Mouse (Mus musculus) natural killer cell, adult 2 months (primary cell): Measurements from ENCODE around the gene Xaf1.
"Not testable (repeated sequence)": the region's sequence is repeated elsewhere in the genome, so short reads cannot be mapped to it uniquely, and the experiment has no call there.

Experiments
- DNase-seq, 2 experiments: peaks; one replicate each; pipeline ENCODE4 v3.0.0; 2022; ENCODE audit warnings: low spot score in 2 of 2

Xaf1 gene

DNA sequence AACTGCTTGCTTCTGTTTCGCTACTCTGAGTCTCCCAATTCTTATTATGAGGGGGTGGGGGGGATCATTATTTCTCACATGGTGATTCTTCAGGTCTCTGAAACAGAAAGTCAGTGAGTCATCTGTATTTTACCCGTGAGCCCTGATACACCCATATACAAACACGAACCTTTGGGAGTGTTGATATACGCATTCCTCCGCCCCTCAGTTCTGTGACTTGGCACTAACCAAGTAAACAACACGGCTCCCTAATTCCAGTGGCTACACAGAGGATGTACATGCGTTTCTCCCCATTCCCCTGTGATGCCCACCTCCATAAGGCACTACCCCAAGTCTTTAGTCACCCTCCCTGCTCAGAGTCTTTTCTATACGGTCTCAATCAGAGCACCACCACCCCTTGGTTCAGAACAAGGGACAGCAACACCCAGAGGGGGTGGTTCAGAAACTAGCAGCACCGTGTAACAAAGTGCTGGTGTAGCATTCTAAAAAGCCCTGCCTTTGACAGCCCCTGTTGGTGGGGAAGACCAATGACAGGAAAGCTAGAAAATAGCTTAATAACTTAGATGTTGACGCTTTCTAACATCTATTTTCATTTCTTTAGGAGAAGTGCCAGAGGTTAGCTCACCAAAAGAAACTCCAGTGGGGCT, 10.0 kb downstream of the Xaf1 start:
- no peak for DNase-seq

DNA sequence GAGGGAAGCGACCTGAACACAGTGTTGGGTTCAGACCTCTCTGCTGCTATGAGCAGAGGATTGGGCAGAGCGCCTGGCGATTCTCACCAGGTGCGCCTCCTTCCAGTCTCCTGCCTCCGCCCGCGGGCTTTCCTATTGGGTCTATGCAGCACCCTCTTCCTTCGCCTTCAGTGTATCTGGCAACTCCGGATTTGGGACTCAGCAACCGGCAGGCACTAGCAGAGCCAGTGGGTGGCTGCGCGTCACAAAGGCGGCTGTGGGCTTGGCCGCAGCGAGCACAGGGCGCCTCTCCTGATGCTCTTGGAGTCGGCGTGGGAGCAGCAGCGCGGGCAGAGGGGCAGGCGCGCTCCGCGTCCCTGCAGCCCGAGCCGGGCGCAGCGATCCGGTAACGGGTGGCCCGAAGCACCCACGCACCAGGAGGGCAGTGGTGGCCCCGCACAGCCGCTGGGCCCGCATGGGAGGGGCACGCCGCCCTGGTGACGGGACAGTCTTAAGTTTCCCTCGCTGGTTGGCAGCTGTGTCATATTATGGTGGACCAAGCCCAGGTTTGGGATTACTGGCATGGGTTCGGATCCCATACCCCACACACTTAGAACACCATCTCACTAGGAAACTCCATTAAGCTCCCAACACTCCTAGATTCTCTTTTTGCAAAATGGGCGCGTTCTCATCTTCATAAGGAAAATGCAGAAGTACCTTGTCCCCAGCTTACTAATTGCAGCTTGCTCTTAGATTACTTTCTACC, 12.9 kb downstream of the Xaf1 start, which contains the start of gene Fbxo39:
Gene Fbxo39, plus strand, starts transcription at position 294 of the 745 bp plus-strand sequence.
- DNase-seq: no peak

DNA sequence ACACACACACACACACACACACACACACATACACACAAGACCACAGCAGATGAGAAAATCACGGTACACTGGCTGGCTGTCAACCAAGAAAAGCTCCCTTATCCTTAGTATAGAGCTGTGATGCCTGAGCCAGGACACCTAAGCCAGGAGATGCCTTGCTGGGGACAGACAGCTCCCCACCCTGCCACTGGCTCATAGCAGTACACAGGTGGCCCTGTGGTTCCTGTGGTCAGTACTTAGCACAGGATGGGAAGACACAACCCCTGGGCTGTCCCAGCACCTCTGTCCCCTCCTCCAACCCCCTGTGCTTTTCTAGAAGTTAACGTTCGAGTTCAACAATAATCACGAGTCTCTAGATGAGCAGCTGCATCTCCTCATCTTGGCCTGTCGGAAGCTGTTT, 16.6 kb downstream of the Xaf1 start:
- no peak for DNase-seq

- DNase-seq: no peak
These were observed 23.0 kb downstream of the Xaf1 start for GRCm38 (mm10) chr11:72324431-72324830.

DNA sequence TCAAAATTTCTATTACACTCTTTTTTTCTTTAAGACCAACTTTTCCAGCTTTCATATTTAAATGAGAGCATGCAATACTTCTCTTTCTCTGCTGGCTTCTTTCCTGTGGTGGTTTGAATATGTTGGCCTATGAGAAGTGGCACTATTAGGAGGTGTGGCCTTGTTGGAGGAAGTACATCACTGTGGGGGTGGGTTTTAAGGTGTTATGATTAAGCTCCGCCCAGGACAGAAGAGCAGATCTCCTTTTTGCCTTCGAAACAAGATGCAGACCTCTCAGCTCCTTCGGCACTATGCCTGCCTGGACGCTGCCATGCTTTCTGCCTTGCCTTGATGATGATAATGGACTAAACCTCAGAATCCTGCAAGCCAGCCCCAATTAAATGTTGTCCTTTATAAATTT, 24.3 kb downstream of the Xaf1 start:
- no peak for DNase-seq

DNA sequence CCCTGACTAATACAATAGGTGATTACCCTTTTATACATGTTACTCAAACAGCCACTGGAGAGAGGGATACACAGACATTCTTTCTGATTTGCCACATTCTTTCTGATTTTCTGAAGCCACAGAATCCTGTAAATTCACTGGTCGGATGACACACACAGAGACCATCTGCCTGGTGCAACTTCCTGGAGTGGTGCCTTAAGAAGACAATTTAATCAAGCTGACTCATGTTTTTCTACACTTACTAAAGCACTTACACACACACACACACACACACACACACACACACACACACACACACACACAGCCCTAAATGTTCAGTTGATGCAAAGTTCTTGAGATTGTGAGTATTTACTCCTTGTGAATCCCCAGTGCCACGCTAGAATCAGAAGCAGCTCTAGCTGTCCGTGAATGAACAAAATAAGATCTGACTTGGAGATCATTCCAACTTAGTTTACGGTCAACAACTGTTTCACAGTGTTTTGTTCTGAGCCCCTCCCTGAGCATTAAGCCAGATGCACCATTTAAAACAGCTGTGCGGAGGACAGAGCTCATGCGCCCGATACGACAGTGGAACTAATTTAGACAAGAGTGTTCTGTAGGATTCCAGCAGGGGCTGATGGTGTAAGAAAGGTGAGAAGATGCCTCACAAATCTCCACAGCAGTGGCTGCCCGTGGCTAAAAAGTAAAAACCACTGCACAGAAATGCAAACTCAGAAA, 31.7 kb downstream of the Xaf1 start:
- DNase-seq: no peak

GRCm38 (mm10) chr11:72334653-72335052, 33.2 kb downstream of the Xaf1 start:
- DNase-seq: no peak

GRCm38 (mm10) chr11:72336726-72337125, 35.3 kb downstream of the Xaf1 start:
- no peak for DNase-seq

GRCm38 (mm10) chr11:72338437-72338871, 37.0 kb downstream of the Xaf1 start:
- DNase-seq: no peak

GRCm38 (mm10) chr11:72339716-72340115, 38.3 kb downstream of the Xaf1 start:
- no peak for DNase-seq

GRCm38 (mm10) chr11:72342549-72343237, 41.3 kb downstream of the Xaf1 start:
- peak in 1 of 2 experiments; percentile 26 for DNase-seq

GRCm38 (mm10) chr11:72343238-72343625, 41.8 kb downstream of the Xaf1 start:
- not testable (repeated sequence) for DNase-seq

DNA sequence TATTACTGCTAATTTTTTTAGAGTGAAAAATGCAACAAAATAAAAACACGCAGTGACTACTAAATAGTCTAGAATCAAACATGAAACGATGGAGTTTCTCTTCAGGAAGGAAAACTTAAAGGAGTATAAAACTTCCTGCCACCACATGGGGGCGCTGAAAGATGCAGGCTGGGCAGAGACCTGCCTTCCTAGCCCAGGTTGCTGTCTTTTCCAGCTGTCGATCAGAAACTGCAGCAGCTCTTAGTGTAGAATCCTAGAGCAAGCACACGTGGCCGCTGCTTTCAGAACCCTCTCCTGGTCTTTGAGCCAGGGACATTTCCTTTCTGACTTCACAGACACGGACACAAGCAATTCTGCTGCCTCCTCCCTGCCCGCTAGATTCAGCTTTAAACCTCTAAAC, 42.5 kb downstream of the Xaf1 start:
- DNase-seq: peak in 1 of 2 experiments; percentile 18

DNA sequence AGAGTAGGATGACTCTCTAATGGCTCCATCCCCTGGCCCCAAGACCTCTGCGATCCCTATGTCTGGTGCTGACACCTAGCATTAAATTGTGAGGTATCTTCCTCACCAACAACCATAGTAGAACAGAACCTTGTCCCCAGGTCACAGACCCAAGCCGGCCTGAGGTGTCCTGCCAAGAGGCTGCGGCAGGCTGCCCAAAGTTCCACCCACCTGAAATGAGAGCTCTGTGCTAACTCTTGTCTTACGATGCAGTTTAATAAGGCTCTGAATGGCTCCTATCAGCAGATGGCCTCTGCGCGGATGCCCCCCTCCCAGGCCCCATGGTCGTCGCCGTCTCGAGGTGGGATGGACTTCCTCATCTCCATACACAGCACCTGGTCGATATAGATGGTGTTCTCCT, 43.1 kb downstream of the Xaf1 start:
- no peak for DNase-seq

DNA sequence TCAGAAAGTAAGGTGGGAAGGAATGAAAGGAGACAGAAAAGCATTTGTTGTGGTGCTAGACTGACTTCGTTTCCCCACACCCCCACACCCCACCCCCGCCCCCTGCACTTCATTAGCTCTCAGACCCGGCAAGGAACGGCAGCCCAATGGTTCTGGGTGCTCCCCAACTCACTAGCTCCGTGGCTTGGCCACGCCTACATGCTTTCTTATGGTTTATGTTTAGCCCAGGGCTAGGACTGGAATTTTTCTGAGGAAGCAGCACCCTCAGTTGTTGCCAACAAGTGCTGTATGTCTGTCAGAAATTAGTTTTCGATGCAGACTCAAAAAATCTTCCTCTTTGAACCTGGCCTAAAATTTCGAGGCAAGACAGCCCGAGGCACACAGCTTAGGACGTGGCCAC, 47.1 kb downstream of the Xaf1 start:
- no peak for DNase-seq

DNA sequence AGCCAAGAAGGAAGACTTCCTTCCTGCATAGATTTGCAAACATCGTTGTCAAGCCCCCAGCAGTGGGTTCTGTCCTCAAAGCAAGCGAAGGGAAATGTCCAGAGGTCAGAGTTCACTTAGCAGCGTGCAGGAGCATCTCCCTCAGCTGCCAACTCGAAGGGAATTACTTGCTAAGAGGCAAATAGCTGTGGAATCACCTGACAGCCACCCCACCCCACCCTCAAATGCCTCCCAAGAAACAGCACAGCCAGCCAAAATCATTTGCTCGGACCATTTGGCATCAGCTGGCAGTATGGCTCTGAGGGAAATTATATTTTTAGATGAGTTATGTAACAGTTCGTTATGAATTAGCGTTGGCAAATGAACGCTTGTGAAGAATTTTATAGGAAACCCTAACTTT, 47.6 kb downstream of the Xaf1 start:
- DNase-seq: no peak

GRCm38 (mm10) chr11:72349652-72350051, 48.2 kb downstream of the Xaf1 start:
- DNase-seq: no peak

DNA sequence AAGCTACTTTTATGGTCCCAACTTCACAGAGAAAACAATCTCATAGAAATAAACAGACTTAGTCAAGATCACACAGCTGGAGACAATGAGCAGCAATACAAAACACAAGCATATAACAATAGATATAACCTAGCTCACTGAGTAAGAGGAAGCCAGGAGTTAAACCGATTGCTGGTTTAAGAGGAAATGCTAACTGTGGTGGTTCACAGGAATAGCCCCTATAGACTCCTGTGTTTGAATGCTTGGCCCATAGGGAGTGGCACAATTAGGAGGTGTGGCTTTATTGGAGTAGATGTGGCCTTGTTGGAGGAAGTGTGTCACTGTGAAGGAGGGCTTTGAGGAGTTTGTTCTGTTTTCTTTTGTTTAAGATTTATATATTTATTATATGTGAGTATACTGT, 50.8 kb downstream of the Xaf1 start:
- DNase-seq: no peak

DNA sequence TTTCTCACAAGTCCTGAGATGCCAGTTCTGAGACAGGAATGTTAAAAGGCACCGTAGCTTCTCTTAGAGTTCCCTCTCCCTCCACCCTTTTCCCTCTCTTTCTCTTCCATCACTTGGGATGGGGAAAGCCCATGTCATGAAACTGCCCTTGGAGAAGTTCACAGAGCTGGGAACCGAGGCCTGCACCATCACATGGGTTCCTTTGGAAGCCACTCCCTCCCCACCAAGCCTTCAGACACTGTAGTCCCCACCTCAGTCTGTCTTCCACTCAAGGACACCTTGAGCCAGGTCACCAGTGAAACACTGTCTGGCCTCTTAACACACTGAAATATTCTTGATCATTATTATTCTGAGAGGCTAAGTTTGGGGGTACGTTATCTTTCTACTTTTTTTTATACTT, 51.8 kb downstream of the Xaf1 start:
- no peak for DNase-seq

GRCm38 (mm10) chr11:72354971-72355728, 53.7 kb downstream of the Xaf1 start:
- DNase-seq: peak; percentile 49 to 74
